Mouse (Mus musculus) liver, postnatal 0 days (tissue): Measurements from ENCODE around the gene Tmem50a. TPM values are rescaled to one million over a fixed set of nuclear protein-coding genes. Genes with fewer than 3 reads are reported as not detected.

Experiments used
- ATAC-seq: fragments of 200-750 bp; cut with Nextera tagmentation; 2 replicates; pipeline ENCODE4 v1.8.0; 2017; ENCODE audit warnings: mild to moderate bottlenecking, moderate library complexity
- DNase-seq: peaks from one replicate; pipeline ENCODE4 v3.0.0-alpha.2; 2016
- H3K27ac ChIP-seq: fragments of 300-500 bp; sonication (generic); 2 replicates; pipeline ENCODE4 v1.5.1; 2014; ENCODE audit warnings: antibody characterized with exemption, moderate library complexity, mild to moderate bottlenecking, low read depth
- H3K27me3 ChIP-seq: fragments of 300-500 bp; sonication (generic); 2 replicates; pipeline ENCODE4 v1.6.1; 2014; ENCODE audit warnings: low read length, control low read depth, mixed read lengths; ENCODE audit not compliant: insufficient read depth
- H3K36me3 ChIP-seq: fragments of 300-500 bp; sonication (generic); replicated peaks from 2 replicates; pipeline ENCODE4 v1.6.1; 2014; ENCODE audit warnings: mild to moderate bottlenecking, control low read depth, low read length, moderate library complexity, mixed read lengths; ENCODE audit not compliant: insufficient read depth
- H3K4me1 ChIP-seq: fragments of 300-500 bp; sonication (generic); 2 replicates; pipeline ENCODE4 v1.6.1; 2014; ENCODE audit warnings: antibody characterized with exemption, mild to moderate bottlenecking, control low read depth; ENCODE audit not compliant: insufficient read depth
- H3K4me2 ChIP-seq: fragments of 300-500 bp; sonication (generic); 2 replicates; pipeline ENCODE4 v1.6.1; 2014; ENCODE audit warnings: low read depth, mild to moderate bottlenecking, low read length, moderate library complexity, mixed read lengths
- H3K4me3 ChIP-seq: fragments of 300-500 bp; sonication (generic); 2 replicates; pipeline ENCODE4 v1.5.1; 2014; ENCODE audit warnings: low read depth, low read length
- H3K9ac ChIP-seq: fragments of 300-500 bp; sonication (generic); replicated peaks from 2 replicates; pipeline ENCODE4 v1.6.1; 2014; ENCODE audit warnings: mild to moderate bottlenecking, moderate library complexity
- H3K9me3 ChIP-seq: fragments of 300-500 bp; sonication (generic); 2 replicates; pipeline ENCODE4 v1.6.1; 2016; ENCODE audit warnings: mild to moderate bottlenecking, control low read depth, low read length, mixed read lengths
- CTCF ChIP-seq: sonication (generic); IDR thresholded peaks from 2 replicates; pipeline ENCODE4 v1.5.1; 2016; ENCODE audit warnings: antibody characterized with exemption, low read depth
- EP300 ChIP-seq: IDR thresholded peaks from 2 replicates; pipeline ENCODE4 v1.6.1; 2016; ENCODE audit warnings: antibody characterized with exemption, low read depth, mild to moderate bottlenecking
- WGBS: fragments of 180-500 bp; shearing (Covaris S2); extraction: QIAGEN DNeasy Blood & Tissue Kit; methylation state at CpG from one replicate; pipeline ENCODE4 v1.1.7; 2014; ENCODE audit not compliant: insufficient replicate concordance; 5-methylcytosine and 5-hydroxymethylcytosine counted together
- polyA plus RNA-seq: library from polyadenylated mRNA; unstranded; fragments of >200 nt; fragmentation: Nextera tagmentation; extraction: Ambion mirVana; gene quantifications from 2 replicates; pipeline ENCODE4 v1.2.1, GENCODE M21; 2015

Gene Tmem50a
- polyA plus RNA-seq, 1 experiment from 2014 or later = 88.5 TPM

- WGBS = under 1% methylated on average over 60 of the region's 75 CpGs
- Histone ChIP-seq H3K4me2 (peak overlapping the region; percentile 94), H3K27ac (peak overlapping the region; percentile 98), H3K9ac (peak overlapping the region; percentile 98), H3K36me3 (peaks cover 46% of the 10 kb centered on the region), H3K27me3 (no peaks in the 10 kb centered on the region), H3K4me1 (peaks cover 25% of the 10 kb centered on the region), H3K4me3 (peak overlapping the region; percentile 93), H3K9me3 (no peaks in the 10 kb centered on the region)
- DNase-seq (peak; percentile 82), ATAC-seq (peak; percentile 48)
- peak; percentile 46; the same call in 1 of the 2 replicates for TF ChIP-seq EP300
- peak; percentile 24; the same call in 1 of the 2 replicates for TF ChIP-seq CTCF
Measured at GRCm38 (mm10) chr4:134924019-134924741, 9.4 kb upstream of the Tmem50a start.

GRCm38 (mm10) chr4:134923258-134924018 lies 8.6 kb upstream of the Tmem50a start, which contains the start of gene Rsrp1:
Gene Rsrp1 (plus strand): TSS chr4:134923592.
- Histone ChIP-seq H3K9me3 (no peaks in the 10 kb centered on the region), H3K9ac (peak within 1 kb of the TSS; percentile 98), H3K27me3 (no peaks in the 10 kb centered on the region), H3K4me2 (peak within 1 kb of the TSS; percentile 94), H3K27ac (peak within 1 kb of the TSS; percentile 98), H3K4me3 (peak within 1 kb of the TSS; percentile 93), H3K4me1 (peaks cover 30% of the 10 kb centered on the region), H3K36me3 (peaks cover 44% of the 10 kb centered on the region)
- WGBS = under 1% methylated on average over 64 of the region's 64 CpGs
- peak; percentile 98 for DNase-seq
- no peak for TF ChIP-seq CTCF
- TF ChIP-seq EP300 = peak; percentile 74; the same call in 1 of the 2 replicates
- peak; percentile 83 for ATAC-seq

- DNase-seq = peak; percentile 76
- H3K4me1 ChIP-seq = peaks cover 33% of the 10 kb centered on the region
- H3K27me3 ChIP-seq = no peaks in the 10 kb centered on the region
- H3K9ac ChIP-seq = peak overlapping the region; percentile 68
- peak; percentile 35 for ATAC-seq
- peak overlapping the region; percentile 76 for H3K4me2 ChIP-seq
- H3K4me3 ChIP-seq = peak overlapping the region; percentile 93
- under 1% methylated on average over 13 of the region's 13 CpGs for WGBS
- no peaks in the 10 kb centered on the region for H3K9me3 ChIP-seq
- no peak for TF ChIP-seq CTCF
- peak overlapping the region; percentile 95 for H3K27ac ChIP-seq
- H3K36me3 ChIP-seq = peaks cover 39% of the 10 kb centered on the region
Measured at GRCm38 (mm10) chr4:134922925-134923244, 8.1 kb upstream of the Tmem50a start.

GRCm38 (mm10) chr4:134922111-134922924 lies 7.5 kb upstream of the Tmem50a start:
- WGBS = 51% methylated on average over 10 of the region's 10 CpGs
- DNase-seq (no peak), ATAC-seq (no peak)
- Histone ChIP-seq H3K4me1 (peaks cover 38% of the 10 kb centered on the region), H3K36me3 (peaks cover 33% of the 10 kb centered on the region), H3K9me3 (no peaks in the 10 kb centered on the region), H3K27me3 (no peaks in the 10 kb centered on the region), H3K9ac (peak overlapping the region; percentile 68), H3K4me3 (peak overlapping the region; percentile 93), H3K4me2 (peak overlapping the region; percentile 76), H3K27ac (peak overlapping the region; percentile 95)
- TF ChIP-seq CTCF (no peak; the same call in 1 of the 2 replicates), EP300 (no peak)

GRCm38 (mm10) chr4:134921703-134922102 lies 6.9 kb upstream of the Tmem50a start:
- no peaks in the 10 kb centered on the region for H3K27me3 ChIP-seq
- peaks cover 27% of the 10 kb centered on the region for H3K36me3 ChIP-seq
- no peak overlapping the region for H3K4me3 ChIP-seq
- TF ChIP-seq CTCF (no peak), EP300 (no peak)
- no peak for DNase-seq
- H3K27ac ChIP-seq = peak overlapping the region; percentile 95
- H3K9ac ChIP-seq = no peak overlapping the region
- 89% methylated on average over 4 of the region's 4 CpGs for WGBS
- H3K4me1 ChIP-seq = peaks cover 45% of the 10 kb centered on the region
- no peaks in the 10 kb centered on the region for H3K9me3 ChIP-seq
- no peak overlapping the region for H3K4me2 ChIP-seq
- no peak for ATAC-seq
